Mouse (Mus musculus) heart, embryonic 13.5 days (tissue): ENCODE data around the gene Tcp11x2. TPM values are rescaled to one million over a fixed set of nuclear protein-coding genes. Genes with fewer than 3 reads are reported as not detected.

Source experiments
- ATAC-seq: fragments of 200-750 bp; cut with Nextera tagmentation; 2 replicates; pipeline ENCODE4 v1.8.0; 2017; ENCODE audit warnings: moderate TSS enrichment; ENCODE audit not compliant: insufficient number of reproducible peaks, low FRiP score, low TSS enrichment; ENCODE audit errors: extremely low read depth
- H3K27ac ChIP-seq: fragments of 300-500 bp; sonication (generic); replicated peaks from 2 replicates; pipeline ENCODE4 v1.5.1; 2015; ENCODE audit warnings: moderate library complexity, mild to moderate bottlenecking, inconsistent platforms
- H3K27me3 ChIP-seq: fragments of 300-500 bp; sonication (generic); replicated peaks from 2 replicates; pipeline ENCODE4 v1.6.1; 2015; ENCODE audit warnings: mild to moderate bottlenecking, inconsistent platforms
- H3K36me3 ChIP-seq: fragments of 300-500 bp; sonication (generic); 2 replicates; pipeline ENCODE4 v1.6.1; 2015; ENCODE audit warnings: mild to moderate bottlenecking, inconsistent platforms
- H3K4me1 ChIP-seq: fragments of 300-500 bp; sonication (generic); 2 replicates; pipeline ENCODE4 v1.6.1; 2015; ENCODE audit warnings: inconsistent platforms
- H3K4me2 ChIP-seq: fragments of 300-500 bp; sonication (generic); 2 replicates; pipeline ENCODE4 v1.6.1; 2015; ENCODE audit warnings: inconsistent platforms, mild to moderate bottlenecking, moderate library complexity
- H3K4me3 ChIP-seq: fragments of 300-500 bp; sonication (generic); 2 replicates; pipeline ENCODE4 v1.5.1; 2015; ENCODE audit warnings: moderate library complexity, mild to moderate bottlenecking, inconsistent platforms
- H3K9ac ChIP-seq: fragments of 300-500 bp; sonication (generic); 2 replicates; pipeline ENCODE4 v1.6.1; 2015; ENCODE audit warnings: inconsistent platforms, mild to moderate bottlenecking, moderate library complexity
- H3K9me3 ChIP-seq: fragments of 300-500 bp; sonication (generic); 2 replicates; pipeline ENCODE4 v1.6.1; 2016; ENCODE audit warnings: inconsistent platforms
- WGBS: fragments of 180-500 bp; shearing (Covaris S2); methylation state at CpG from one replicate; pipeline ENCODE4 v1.1.7; 2015; ENCODE audit warnings: mixed read lengths; 5-methylcytosine and 5-hydroxymethylcytosine counted together
- polyA plus RNA-seq: library from polyadenylated mRNA; unstranded; fragments of >200 nt; fragmentation: Nextera tagmentation; extraction: Ambion mirVana; gene quantifications from 2 replicates; pipeline ENCODE4 v1.2.1, GENCODE M21; 2015

The Tcp11x2 gene
- polyA plus RNA-seq, 1 experiment from 2014 or later, result not detected

- Histone ChIP-seq H3K9me3 (no peaks in the 10 kb centered on the region), H3K4me3 (no peak within 1 kb of the TSS), H3K4me2 (no peak within 1 kb of the TSS), H3K9ac (no peak within 1 kb of the TSS), H3K27ac (no peak within 1 kb of the TSS), H3K27me3 (no peaks in the 10 kb centered on the region), H3K4me1 (no peaks in the 10 kb centered on the region), H3K36me3 (no peaks in the 10 kb centered on the region)
- WGBS, result 80% methylated on average over 11 of the region's 11 CpGs
- ATAC-seq, result no peak
Observed at GRCm38 (mm10) chrX:135627605-135628004, 66.0 kb downstream of the Tcp11x2 start, which contains the start of gene Prame. Gene Prame (minus strand): TSS chrX:135627705.

Other genes starting within 250 kb of the Tcp11x2 start
- gene AV320801, start 199.2 kb downstream of the Tcp11x2 start, polyA plus RNA-seq, result not detected in 2 replicates
- gene Nxf7, start 95.0 kb downstream of the Tcp11x2 start, polyA plus RNA-seq, result not detected in 2 replicates
- not detected in 2 replicates for gene Prame, start 66.1 kb downstream of the Tcp11x2 start, polyA plus RNA-seq
- 0.88 TPM in 1 of 2 replicates, not detected in the other for gene Tmsb15a, start 31.5 kb upstream of the Tcp11x2 start, polyA plus RNA-seq
- 8.6 and 9.6 TPM in 2 replicates for gene Armcx5, start 48.9 kb upstream of the Tcp11x2 start, polyA plus RNA-seq
- 30.4 and 32.2 TPM in 2 replicates for gene Gprasp1, start 48.9 kb upstream of the Tcp11x2 start, polyA plus RNA-seq
- 57.7 and 57.9 TPM in 2 replicates for gene Bhlhb9, start 103.8 kb upstream of the Tcp11x2 start, polyA plus RNA-seq
- gene Gprasp2, start 145.2 kb upstream of the Tcp11x2 start, polyA plus RNA-seq, result 21.8 and 22.6 TPM in 2 replicates